Mouse (Mus musculus) embryo, embryonic 10 days (tissue): ENCODE measurements around the gene Fhit.

Experiments used
- DNase-seq: peaks from one replicate; pipeline ENCODE4 v3.0.0-alpha.2; 2015; ENCODE audit warnings: low spot score

Fhit gene

DNA sequence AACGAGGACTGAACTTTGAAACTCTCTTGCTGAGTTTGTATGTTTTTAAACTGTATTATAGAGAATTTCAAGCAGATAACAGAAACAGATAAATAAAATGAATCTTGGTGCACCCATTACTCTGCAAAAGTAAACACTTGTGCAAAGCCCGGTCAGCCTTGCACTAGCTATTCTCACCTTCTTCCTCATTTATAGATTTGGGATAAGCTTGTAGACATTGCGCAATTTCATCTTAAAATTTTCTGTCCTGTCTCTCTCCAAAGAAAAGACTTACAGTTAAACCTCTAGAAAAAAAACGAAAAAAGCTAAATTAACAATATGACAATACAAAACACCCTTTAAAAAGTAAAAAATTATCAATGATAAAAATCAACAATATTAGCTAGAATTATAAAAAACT is 795.0 kb downstream of the Fhit start:
- DNase-seq = no peak

DNA sequence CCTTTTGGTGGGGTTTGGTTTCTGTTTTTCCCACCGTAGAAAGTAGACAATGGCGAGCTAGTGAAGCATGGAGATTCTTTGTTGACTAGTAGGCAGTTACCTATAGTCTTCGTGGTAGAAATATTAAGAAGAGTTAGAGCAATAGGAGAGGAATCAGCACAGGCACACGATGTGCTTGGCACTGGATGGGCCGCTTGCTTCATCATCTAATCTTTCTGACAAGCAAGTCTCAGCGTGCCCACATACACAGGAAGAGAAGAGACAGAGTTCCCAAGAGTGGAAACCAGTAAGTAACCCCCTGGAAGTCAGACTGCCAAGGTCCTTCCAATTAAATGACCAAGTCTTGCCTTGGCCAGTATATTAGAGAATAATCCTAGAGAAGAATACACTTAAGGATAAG is 797.6 kb downstream of the Fhit start:
- DNase-seq = no peak

DNA sequence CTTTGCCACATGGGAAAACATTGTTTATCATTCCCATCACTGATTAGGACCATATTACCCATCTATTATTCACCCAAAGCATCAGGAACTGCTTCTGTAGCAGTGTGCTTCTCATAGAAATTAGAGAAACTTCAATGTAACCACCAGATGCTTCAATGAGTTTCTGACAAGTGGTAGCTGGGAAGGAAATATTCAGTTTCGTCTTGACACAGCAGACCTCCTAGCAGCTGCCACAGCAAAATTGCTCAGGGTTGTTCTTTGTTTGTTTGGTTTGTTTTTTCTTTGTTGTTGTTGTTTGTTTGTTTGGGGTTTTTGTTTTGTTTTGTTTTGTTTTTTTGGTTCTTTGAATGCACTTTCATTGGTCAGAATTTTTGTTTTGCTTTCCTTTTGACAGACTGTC is 798.5 kb downstream of the Fhit start:
- no peak for DNase-seq

DNA sequence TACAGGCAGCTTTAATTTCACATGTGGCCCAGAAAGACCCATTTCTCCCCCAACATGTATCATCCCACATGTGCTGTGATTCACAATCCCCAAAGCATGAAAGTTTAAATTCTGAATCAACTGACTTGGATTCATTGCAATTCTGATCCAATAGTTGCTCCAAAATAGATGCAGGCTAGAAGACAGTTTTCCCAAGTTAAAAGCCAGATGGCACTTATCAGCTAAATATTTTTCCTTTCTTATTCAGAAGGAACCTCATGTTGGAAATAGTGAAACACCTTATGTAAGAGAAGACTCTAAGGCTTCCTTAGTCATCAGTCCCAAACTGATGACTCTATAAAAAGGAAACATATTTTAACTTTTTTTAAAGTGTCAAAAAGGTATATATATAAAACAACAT is 815.9 kb downstream of the Fhit start:
- no peak for DNase-seq

DNA sequence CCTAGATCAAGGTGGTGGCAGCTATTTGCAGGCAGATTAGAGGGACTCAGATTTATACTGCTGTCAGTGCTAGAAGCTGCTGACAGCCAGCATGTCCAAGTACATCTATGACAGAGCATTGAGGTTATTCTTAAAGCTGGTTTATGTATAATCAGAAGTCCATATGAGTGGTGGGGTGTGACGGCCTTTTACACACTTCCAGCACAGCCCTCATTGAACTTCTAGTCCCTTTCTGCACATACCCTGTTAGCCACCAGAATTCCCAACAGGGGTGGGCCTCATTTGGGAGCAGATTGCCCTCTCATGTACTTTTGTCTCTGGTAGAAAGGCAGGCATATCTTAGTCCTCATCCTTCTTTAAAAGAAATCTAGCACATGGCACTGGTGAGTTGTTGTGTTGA is 817.8 kb downstream of the Fhit start:
- no peak for DNase-seq

DNA sequence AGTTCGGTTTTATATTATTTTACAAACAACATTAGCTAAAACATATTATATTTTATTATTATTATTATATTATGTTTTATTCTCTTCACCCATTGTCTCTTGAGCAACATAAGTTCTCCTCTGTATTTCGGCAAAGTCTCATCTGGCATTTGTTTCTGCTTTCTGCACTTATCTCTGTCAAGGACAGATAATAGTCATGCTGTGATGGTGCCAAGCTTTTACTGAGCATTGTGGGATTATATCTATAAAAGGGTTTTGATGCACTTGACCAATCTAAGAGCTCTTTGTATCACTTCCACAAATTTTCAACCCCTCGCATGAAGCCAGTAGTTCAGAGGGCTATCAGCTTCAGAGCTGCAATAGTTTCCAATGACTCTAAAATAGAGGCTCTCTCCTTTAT is 845.1 kb downstream of the Fhit start:
- no peak for DNase-seq

DNA sequence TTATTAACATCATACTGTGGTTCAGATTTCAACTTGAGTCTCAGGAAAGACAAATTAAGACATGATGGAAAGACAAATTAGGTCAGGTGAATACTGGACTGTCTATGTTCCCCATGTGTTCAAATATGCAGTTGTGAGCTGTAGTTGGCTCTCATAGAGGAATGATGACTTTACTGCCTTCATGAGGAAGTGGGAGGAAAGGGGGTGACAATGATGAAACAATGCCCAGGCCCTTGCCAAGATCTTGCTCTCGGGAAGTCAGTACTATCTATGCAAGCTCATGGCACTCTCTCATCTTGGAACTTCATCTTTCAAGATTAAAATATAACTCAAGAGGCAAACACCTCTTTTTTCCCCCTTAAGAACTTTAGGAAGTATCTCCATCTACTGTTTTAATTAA is 849.6 kb downstream of the Fhit start:
- no peak for DNase-seq

DNA sequence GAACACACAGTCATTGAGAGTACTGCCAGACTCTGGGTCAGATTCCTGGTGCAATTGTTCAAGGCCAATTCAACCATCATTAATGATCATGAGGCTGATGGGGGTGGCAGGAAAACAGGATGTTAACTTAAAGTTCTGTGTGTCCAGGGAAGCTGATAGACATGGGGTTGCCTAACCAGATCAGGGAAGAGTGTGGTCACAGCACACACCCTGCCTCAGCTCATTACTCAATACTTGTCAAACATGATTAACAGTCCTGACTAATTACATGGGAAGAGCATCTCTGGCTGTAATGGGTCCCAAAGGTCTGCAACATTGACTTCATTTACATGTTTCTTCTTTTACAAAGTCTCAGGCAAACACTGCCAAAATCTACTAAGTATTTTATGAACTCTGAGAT is 856.5 kb downstream of the Fhit start:
- no peak for DNase-seq

DNA sequence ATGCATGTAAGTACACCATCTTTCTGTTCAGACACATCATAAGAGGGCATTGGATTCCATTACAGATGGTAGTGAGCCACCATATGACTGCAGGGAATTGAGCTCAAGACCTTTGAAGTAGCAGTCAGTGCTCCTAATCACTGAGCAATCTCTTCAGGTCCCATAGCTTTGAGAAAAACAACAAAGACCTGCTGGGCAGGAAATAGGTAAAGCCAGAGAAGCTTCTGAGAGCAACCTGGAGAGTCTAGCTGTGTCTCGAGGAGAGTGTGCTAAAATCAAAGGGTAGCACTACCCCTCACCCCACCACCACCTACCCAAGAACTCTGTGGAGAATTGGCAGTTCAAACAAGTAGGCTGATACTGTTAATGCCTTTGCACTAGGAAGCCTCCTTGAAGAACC is 860.3 kb downstream of the Fhit start:
- no peak for DNase-seq

DNA sequence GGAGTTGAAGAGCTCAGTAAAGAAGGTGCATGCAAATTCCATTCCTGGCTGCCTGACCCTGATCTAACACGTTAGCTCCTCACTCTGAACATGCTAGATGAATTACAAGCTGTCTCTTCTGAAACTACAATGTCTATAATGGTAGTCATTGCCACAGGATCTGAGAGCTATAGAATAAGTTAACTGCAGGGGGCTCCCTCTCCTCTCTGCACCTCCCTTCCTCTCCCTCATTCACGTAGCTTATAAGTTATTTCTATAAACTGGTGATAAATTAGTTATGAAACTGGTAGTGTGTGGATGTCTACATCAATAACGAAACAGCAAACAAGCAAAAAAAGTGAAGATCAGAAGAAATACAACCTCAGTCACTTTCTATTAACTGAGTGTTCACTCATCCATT is 860.9 kb downstream of the Fhit start:
- no peak for DNase-seq

DNA sequence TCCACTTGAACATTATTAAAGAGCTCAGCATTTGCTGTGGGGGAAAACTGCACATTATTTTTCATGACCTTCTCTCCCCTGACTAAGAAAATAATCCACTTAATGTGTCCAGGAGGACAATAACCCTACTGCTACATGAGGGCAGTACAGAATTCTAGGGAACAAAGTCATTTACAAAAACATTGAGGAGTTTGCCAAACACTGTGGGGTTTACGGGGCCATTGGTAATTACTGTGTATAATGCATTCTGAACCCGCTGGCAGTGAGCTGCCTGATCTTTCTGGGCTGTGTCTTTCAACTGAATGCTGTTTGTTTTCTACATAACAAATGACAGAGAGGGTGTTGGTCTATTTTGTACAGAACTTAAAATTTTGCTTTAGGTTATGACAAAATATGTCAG is 862.8 kb downstream of the Fhit start:
- no peak for DNase-seq

DNA sequence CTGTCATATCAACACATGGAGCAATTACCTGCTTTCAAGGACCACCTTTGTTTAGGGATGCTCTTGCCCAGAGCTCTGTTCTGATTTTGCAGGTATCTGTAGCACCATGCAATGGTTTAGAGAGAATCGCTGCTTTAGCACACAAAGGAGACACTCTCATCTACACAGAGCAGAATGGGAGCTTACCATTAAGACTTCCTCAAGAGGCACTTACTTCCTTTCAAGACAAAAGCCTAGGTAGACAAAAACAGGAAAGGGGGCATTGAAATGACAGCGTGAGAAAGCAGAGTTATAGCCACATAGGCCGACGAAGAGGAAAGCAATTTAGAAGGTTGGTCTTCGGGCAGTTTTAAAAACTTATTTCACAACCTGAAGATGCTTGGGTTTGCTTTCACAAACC is 872.8 kb downstream of the Fhit start:
- no peak for DNase-seq

DNA sequence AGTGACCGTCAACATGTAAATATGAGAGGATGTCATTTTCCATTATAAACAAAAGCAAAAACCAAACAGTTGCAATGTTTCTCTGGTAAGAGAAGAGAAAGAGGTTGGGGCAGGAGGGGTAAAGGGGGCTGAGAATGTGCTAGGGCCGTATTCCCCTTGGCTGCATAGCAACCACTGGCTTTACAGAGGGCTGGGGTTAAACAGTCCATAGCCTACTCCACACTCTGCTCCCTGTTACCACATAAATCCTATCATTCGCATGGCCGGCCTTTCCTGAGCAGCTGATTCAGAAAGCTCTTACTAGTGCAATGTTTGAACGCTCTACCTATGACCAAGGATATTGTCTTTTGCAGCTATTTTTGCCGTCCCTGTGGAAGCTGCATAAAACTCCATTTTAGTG is 875.8 kb downstream of the Fhit start:
- no peak for DNase-seq

DNA sequence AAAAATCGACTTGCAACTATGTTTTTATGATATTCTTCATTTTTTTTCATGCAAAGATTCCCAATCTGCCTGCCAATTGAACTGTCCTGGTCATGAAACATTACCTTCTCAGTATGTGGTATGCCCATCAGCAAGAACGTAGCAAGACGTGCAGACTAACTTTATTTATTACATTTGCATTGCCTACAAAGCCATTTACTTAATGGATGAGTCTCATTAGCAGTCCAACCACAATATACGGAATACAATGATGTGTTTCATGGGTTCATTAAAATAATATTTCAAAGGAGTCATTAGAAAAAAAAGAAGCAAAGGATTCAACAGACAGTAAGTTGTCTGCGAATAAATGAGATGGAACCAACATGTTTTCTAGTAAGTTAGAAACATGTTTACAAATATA is 933.1 kb downstream of the Fhit start:
- DNase-seq = no peak

DNA sequence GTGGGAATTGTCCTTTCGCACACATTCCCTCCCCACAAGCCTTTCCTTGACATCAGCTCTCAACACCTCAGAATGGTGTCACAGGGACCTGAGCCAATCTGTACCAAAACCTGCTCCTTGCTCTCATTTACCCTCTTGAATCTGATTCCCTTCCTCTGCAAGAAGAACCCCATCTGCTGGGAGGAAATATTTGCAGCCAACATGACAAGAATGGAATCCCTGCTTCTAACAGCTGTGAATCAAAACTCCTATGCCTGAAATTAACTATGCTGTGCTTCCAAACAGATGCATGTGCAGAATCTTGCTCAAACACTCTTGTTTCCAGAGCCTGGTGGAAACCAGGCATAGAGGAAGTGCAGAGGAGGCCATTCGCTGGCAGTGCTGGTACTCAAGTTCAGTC is 940.0 kb downstream of the Fhit start:
- DNase-seq = no peak

DNA sequence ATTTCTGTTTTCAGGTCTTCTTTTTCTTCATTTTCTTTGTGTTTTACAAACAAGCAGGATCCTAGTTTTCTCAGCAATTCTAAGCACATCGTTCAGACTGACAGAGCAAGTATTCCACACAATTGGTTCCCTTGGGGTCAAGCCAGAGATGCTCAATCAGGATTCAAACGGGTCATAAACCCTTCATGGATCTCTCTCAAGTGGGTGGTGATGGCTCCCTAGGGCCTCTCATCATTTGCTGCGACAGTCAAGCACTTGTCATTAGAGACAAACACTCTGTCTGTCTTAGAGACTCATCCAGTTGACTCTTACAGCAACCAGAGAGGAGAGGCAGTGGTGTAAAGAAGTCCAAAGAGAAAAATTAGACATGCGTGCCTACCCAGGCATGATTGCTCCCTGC is 948.6 kb downstream of the Fhit start:
- peak; percentile 40 for DNase-seq

DNA sequence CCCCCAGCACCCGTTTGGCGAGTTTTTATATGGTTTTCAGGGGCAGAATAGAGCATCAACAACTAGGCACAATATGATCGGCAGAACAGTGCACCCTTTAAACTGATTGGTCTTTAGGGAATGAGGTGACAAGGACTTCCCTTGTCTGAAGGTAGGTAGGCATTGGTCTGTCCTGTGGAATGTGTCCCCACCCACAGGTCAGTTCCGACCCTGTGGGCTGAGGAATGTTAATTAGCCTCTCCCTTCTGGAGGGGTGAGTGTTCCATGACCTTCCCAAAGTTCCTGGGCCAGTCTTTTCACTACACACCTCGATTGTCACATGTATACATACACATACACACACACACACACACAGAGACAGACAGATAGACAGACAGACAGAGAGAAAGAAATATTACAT is 950.7 kb downstream of the Fhit start:
- DNase-seq = no peak

DNA sequence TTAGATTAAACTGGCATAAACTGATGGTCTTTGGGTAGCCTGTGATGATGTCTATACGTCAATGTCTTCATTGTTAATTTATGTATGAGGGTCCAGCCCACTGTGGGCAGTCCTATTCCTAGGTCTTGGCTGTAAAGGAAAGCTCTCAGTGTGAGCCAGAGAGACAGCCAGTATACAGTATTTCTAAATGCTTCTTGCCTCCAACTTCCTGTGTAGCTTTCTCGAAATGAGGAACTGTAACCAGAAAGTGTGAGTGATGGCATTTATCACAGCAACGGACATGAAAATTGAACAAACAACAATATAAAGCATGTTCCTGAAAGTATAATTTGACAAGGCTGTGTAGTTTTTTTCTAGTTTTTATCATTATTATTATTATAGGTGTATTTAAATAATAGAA is 952.8 kb downstream of the Fhit start:
- DNase-seq = no peak

DNA sequence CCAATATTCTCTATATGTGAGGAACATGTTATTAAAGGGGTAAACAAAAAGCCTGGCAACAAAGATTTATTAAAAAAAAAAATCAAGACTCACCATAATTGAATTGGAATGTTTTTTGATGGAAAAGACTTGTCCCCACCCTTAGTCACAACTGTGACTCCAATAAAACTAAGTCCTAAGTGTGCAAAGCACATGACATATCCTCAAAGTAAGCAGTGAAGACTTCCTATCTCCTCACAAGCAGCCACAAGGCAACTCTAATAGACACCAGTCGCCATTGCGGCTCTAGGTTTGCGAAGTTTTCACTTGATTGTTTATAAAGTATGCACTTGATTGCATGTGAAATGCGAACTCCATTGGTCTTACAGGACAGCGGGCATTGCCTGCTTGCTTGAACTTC is 956.1 kb downstream of the Fhit start:
- DNase-seq = no peak

DNA sequence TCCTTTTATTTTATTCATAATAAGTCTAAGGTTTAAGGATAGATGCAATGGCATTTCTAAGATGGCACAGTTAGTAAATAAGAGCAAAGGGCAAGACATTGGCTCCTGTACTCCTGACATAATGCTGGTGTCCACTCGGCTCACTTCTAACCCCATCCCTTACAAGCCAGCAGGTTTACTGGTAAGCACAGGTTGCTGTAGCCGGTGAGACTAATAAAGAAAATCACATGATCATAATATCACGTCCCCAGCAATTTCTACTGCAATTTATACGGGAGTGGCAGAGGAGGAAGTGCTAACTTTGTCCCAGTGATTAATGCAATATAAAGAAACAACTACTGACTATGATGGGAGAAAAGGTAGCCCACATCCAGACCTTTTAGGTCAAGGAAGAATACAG is 956.5 kb downstream of the Fhit start:
- no peak for DNase-seq

DNA sequence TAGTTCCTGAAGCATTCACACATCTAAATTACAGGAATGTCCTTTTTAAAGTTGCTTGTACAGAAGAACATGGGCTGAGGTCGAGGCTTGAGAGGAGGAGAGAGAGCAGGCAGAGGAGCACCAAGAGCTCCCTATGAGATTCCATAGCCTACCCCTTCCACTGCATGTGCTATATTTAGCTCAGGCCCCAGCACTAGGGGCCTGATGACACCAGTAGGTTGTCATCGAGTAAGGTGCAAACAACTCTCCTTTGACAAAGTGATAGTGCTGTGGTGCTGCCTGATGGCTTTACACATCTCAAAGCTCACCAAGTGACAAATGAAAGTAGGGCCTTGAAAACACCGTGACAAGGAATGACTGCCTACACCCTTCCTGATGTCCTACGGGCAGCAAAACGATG is 967.7 kb downstream of the Fhit start:
- no peak for DNase-seq

DNA sequence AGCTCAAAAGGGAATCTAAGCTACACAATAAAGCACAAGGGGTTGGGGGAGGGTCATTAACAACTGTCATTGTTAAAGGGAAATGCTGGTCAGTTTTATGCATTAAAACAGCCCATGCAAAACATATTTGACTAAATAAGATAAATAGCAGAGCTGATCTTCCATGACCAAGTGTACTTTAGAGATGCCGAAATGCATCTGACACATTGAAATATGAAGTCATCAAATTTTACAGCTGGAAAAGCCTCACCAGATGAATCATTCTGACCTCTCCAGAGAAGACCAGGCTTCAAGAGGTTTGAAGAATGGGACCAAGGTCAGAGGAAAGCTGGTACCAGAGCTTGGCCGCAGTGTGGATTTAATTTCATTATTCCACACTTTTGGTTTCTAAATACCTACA is 990.1 kb downstream of the Fhit start:
- no peak for DNase-seq

DNA sequence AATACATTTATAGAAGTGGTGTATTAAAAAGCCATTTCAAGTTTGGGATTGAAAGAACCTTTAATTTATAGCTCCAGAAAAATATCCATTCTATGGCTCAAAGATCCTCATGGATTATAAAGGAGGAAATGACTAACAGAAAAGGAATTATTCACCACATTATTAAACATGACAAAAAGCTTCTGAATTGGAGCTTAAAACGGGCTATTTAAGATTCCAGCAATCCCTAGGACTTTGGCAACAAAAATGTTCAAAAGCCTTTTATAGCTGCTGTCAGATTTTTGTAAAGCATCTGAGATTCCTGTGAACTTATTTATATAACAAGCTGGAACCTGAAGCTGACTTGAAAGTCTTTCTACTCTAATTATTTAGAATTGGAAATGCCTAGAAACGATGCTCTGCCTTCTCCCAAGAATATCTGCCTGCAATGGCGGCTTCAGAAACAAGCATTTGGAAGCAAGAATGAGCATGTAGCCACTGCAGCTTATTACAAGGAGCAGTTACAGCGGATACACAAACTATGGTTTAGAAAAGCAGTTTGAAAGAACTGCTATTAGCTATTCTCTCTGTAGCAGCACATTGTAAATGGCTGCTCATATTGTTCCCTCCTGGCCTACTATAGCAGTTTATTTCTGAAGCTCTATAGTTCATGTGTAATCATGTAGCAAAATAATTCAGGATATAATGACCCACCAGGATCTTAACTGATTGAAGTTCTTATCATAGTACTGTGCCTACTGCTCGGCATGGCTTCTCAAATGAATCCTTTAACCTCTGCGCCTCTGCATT is 995.0 kb downstream of the Fhit start:
- no peak for DNase-seq

DNA sequence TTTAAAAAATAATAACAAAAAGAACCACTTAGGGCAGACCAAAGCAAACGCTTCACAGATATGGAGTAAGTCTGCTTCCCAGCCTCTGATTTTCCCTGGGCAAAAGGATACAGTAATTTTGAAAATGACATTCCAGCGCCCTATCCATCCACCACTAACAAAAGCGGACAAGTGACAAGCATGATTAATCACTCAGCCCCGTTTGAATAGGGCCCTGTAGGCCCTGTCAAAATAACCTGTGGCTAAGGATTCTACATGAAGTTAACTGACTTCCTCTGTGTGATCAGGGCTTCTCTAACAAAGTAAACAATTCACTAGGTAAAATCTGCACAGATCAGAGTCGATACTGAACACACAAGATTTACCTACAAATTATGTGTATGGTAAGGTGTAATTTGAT is 1012.0 kb downstream of the Fhit start:
- DNase-seq = peak; percentile 53

DNA sequence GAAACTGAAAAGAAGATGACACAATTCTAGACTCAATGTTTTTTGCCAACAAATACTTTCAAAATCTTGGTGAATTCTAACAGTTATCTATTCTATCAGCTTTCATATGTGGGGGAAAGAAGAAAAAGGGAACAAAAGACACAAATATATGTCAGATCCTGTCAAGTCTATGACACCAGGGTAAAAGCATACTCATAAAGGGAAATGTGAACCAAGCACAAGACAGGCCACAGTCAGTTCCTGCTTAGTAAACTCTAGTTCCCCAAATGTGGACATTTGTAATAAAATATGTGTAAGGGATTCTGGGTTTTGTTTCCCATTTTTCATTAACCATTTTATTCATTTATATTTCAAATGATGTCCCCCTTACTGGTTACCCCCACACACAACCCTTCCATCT is 1022.5 kb downstream of the Fhit start:
- DNase-seq = no peak
